Mouse (Mus musculus) CH12.LX (cell line): ENCODE data around the gene Vti1a. TPM values are rescaled to one million over a fixed set of nuclear protein-coding genes. Genes with fewer than 3 reads are reported as not detected.

Experiments used
- DNase-seq: peaks from one replicate; pipeline ENCODE4 v3.0.0-alpha.2; 2013; ENCODE audit errors: extremely low read depth
- H3K27ac ChIP-seq: 2 replicates; pipeline ENCODE4 v1.5.1; 2012; ENCODE audit warnings: low read depth, mild to moderate bottlenecking, control low read depth, moderate library complexity; ENCODE audit not compliant: insufficient read depth
- H3K27me3 ChIP-seq: replicated peaks from 2 replicates; pipeline ENCODE3; 2012; ENCODE audit warnings: inconsistent platforms
- H3K36me3 ChIP-seq, 2 experiments: replicated peaks in 1 of 2; 2 replicates each; pipeline versions ENCODE3 to v1.6.1; 2012; ENCODE audit warnings: inconsistent platforms in 1 of 2, low read length in 1 of 2, mild to moderate bottlenecking in 1 of 2, mixed read lengths in 1 of 2, moderate library complexity in 1 of 2; ENCODE audit not compliant: control insufficient read depth in 1 of 2, insufficient read depth in 1 of 2
- H3K4me1 ChIP-seq, 2 experiments: 2 replicates each; pipeline ENCODE4 v1.6.1; 2012; ENCODE audit warnings: inconsistent platforms in 1 of 2, moderate library complexity in 1 of 2; ENCODE audit not compliant: insufficient read depth in 2 of 2, control insufficient read depth in 1 of 2
- H3K4me2 ChIP-seq: 2 replicates; pipeline ENCODE4 v1.6.1; 2012; ENCODE audit warnings: low read depth, mild to moderate bottlenecking, control low read depth; ENCODE audit not compliant: poor library complexity, insufficient read depth, severe bottlenecking
- H3K4me3 ChIP-seq, 3 experiments: fragments of 150-350 bp in 1 of 3; sonication (generic) in 1 of 3; replicated peaks in 1 of 3; 2 replicates each; pipeline versions ENCODE3 to v1.5.1; 2011 to 2012; ENCODE audit warnings: low read depth in 2 of 3, low read length in 2 of 3, mild to moderate bottlenecking in 2 of 3, moderate library complexity in 2 of 3, control low read depth in 1 of 3, improper control_type of control experiment in 1 of 3, inconsistent platforms in 1 of 3, mixed read lengths in 1 of 3; ENCODE audit not compliant: poor library complexity in 1 of 3
- H3K79me2 ChIP-seq: replicated peaks from 2 replicates; pipeline ENCODE4 v1.6.1; 2012; ENCODE audit warnings: mild to moderate bottlenecking, moderate library complexity; ENCODE audit not compliant: control insufficient read depth, poor library complexity, insufficient read depth, severe bottlenecking; ENCODE audit errors: extremely low read depth
- H3K9ac ChIP-seq: 2 replicates; pipeline ENCODE4 v1.6.1; 2012; ENCODE audit warnings: low read depth, mild to moderate bottlenecking, control low read depth, moderate library complexity; ENCODE audit not compliant: insufficient read depth
- H3K9me3 ChIP-seq: replicated peaks from 2 replicates; pipeline ENCODE3; 2012; ENCODE audit warnings: low read length, inconsistent platforms, mixed read lengths
- CTCF ChIP-seq, 2 experiments: IDR thresholded peaks in 1 of 2; conservative IDR thresholded peaks in 1 of 2; 2 replicates each; pipeline ENCODE4 v1.5.1; 2011 to 2012; ENCODE audit warnings: low read depth in 2 of 2, low read length in 2 of 2, improper control_type of control experiment in 1 of 2, inconsistent platforms in 1 of 2, mild to moderate bottlenecking in 1 of 2, moderate library complexity in 1 of 2
- ELF1 ChIP-seq: IDR thresholded peaks from 2 replicates; pipeline ENCODE4 v1.6.1; 2014; ENCODE audit warnings: low read depth, mild to moderate bottlenecking, inconsistent platforms, low read length, improper control_type of control experiment
- ETS1 ChIP-seq: conservative IDR thresholded peaks from 2 replicates; pipeline ENCODE4 v1.6.1; 2012; ENCODE audit warnings: low read depth, mild to moderate bottlenecking, inconsistent platforms, low read length, improper control_type of control experiment, moderate library complexity
- GABPA ChIP-seq: IDR thresholded peaks from 2 replicates; pipeline ENCODE4 v1.6.1; 2012; ENCODE audit warnings: low read depth, low read length, improper control_type of control experiment, inconsistent platforms; ENCODE audit not compliant: insufficient replicate concordance
- IRF4 ChIP-seq: IDR thresholded peaks from 2 replicates; pipeline ENCODE4 v1.6.1; 2014; ENCODE audit warnings: low read depth, mild to moderate bottlenecking, inconsistent platforms, low read length, improper control_type of control experiment
- JUN ChIP-seq: IDR thresholded peaks from 2 replicates; pipeline ENCODE4 v1.6.1; 2011; ENCODE audit warnings: low read depth, mild to moderate bottlenecking, low read length, improper control_type of control experiment, moderate library complexity; ENCODE audit not compliant: insufficient read depth
- MAX ChIP-seq: IDR thresholded peaks from 2 replicates; pipeline ENCODE4 v1.6.1; 2011; ENCODE audit warnings: low read length, improper control_type of control experiment
- MEF2A ChIP-seq: IDR thresholded peaks from 2 replicates; pipeline ENCODE4 v1.6.1; 2014; ENCODE audit warnings: low read depth, mild to moderate bottlenecking, inconsistent platforms, low read length, improper control_type of control experiment, borderline replicate concordance
- MXI1 ChIP-seq: IDR thresholded peaks from 2 replicates; pipeline ENCODE4 v1.6.1; 2011; ENCODE audit warnings: mild to moderate bottlenecking, low read depth, low read length, improper control_type of control experiment
- NELFE ChIP-seq: IDR thresholded peaks from 2 replicates; pipeline ENCODE4 v1.6.1; 2011; ENCODE audit warnings: low read depth, low read length, improper control_type of control experiment
- PAX5 ChIP-seq: IDR thresholded peaks from 2 replicates; pipeline ENCODE4 v1.6.1; 2012; ENCODE audit warnings: low read length, inconsistent platforms, mixed read lengths
- POLR2A ChIP-seq: IDR thresholded peaks from 2 replicates; pipeline ENCODE4 v1.6.1; 2011; ENCODE audit warnings: low read depth, mild to moderate bottlenecking, improper control_type of control experiment, low read length
- POLR2AphosphoS2 ChIP-seq: IDR thresholded peaks from 2 replicates; pipeline ENCODE4 v1.6.1; 2011; ENCODE audit warnings: low read depth, low read length, improper control_type of control experiment
- RCOR1 ChIP-seq: conservative IDR thresholded peaks from 2 replicates; pipeline ENCODE4 v1.6.1; 2012; ENCODE audit warnings: low read depth, mild to moderate bottlenecking, inconsistent platforms, low read length, improper control_type of control experiment
- SIN3A ChIP-seq: IDR thresholded peaks from 2 replicates; pipeline ENCODE4 v1.6.1; 2012; ENCODE audit warnings: low read length, improper control_type of control experiment, inconsistent platforms
- SMC3 ChIP-seq: IDR thresholded peaks from 2 replicates; pipeline ENCODE4 v1.6.1; 2011; ENCODE audit warnings: low read depth, low read length, improper control_type of control experiment
- TBP ChIP-seq: conservative IDR thresholded peaks from 2 replicates; pipeline ENCODE4 v1.6.1; 2011; ENCODE audit warnings: low read depth, low read length, improper control_type of control experiment
- UBTF ChIP-seq: IDR thresholded peaks from 2 replicates; pipeline ENCODE4 v1.6.1; 2012; ENCODE audit warnings: low read depth, mild to moderate bottlenecking, inconsistent platforms, low read length, improper control_type of control experiment, moderate library complexity
- USF1 ChIP-seq: IDR thresholded peaks from 2 replicates; pipeline ENCODE4 v1.6.1; 2014; ENCODE audit warnings: low read depth, mild to moderate bottlenecking, inconsistent platforms, low read length, improper control_type of control experiment
- ZC3H11A ChIP-seq: IDR thresholded peaks from 2 replicates; pipeline ENCODE4 v1.6.1; 2012; ENCODE audit warnings: low read depth, mild to moderate bottlenecking, inconsistent platforms, low read length, improper control_type of control experiment
- ZKSCAN1 ChIP-seq: IDR thresholded peaks from 2 replicates; pipeline ENCODE4 v1.6.1; 2012; ENCODE audit warnings: low read depth, inconsistent platforms, low read length, improper control_type of control experiment, borderline replicate concordance
- dilution Hi-C: fragments of 300-500 bp; cut with MboI; formaldehyde crosslinking; loops from 2 replicates; pipeline ENCODE4 v1.14.3; 2020; ENCODE audit warnings: low sequenced_read_pairs; ENCODE audit not compliant: extremely low pct_unique_long_range_greater_than_20kb, extremely low pct_ligation_motif_present
- in situ Hi-C: fragments of 300-500 bp; cut with MboI; formaldehyde crosslinking; loops from 3 replicates; pipeline ENCODE4 v1.14.3; 2019; ENCODE audit warnings: low sequenced_read_pairs, low pct_ligation_motif_present, low pct_unique_long_range_greater_than_20kb, mixed read lengths
- polyA plus RNA-seq: library from polyadenylated mRNA; unstranded; fragments of >175 nt; gene quantifications from 2 replicates; pipeline ENCODE4 v1.2.1, GENCODE M21; 2012; ENCODE audit warnings: low read depth; ENCODE audit not compliant: insufficient read length
- total RNA-seq, 2 experiments: library from RNA; depleted of rRNA; stranded (reverse); fragments of 300-350 nt in 1 of 2; fragments of >200 nt in 1 of 2; gene quantifications; 2 replicates each; pipeline ENCODE4 v1.2.3; 2012 to 2014

Vti1a gene
- total and polyA plus RNA-seq, 3 experiments: 22.3 to 27.6 (median 23.5) TPM

- DNase-seq: no peak
- dilution Hi-C loops (no loop called here), in situ Hi-C loops (loop anchor here (25.0 kb wide), 1 partner anchor 911 kb away; no protein-coding TSS in a partner anchor)
- H3K4me3 ChIP-seq: no peak overlapping the region
- H3K4me1 ChIP-seq: no peaks in the 10 kb centered on the region
- no peak overlapping the region for H3K9ac ChIP-seq
- TF ChIP-seq CTCF (conservative IDR thresholded peaks at IDR 0.05 in 1 of 2, IDR thresholded peaks at IDR 0.05 in 1 of 2; ENCODE audit: low read depth in 2 of 2, low read length in 2 of 2): no peak
- no peak for TF ChIP-seq USF1
- TF ChIP-seq PAX5: no peak
- TF ChIP-seq NELFE: no peak
- no peak for TF ChIP-seq MXI1
- no peak for TF ChIP-seq UBTF
- TF ChIP-seq POLR2A: no peak
- TF ChIP-seq ELF1: no peak
- no peak for TF ChIP-seq SIN3A
- TF ChIP-seq ZKSCAN1: no peak
- no peak for TF ChIP-seq POLR2AphosphoS2
- no peak for TF ChIP-seq ETS1
- TF ChIP-seq JUN: no peak
- TF ChIP-seq SMC3: no peak
- peaks cover 10 to 62% of the 10 kb centered on the region in 2 experiments for H3K36me3 ChIP-seq
- no peaks in the 10 kb centered on the region for H3K9me3 ChIP-seq
- no peak overlapping the region for H3K27ac ChIP-seq
- H3K79me2 ChIP-seq: no peaks in the 10 kb centered on the region; the same call in 1 of the 2 replicates
- H3K27me3 ChIP-seq: no peaks in the 10 kb centered on the region
- H3K4me2 ChIP-seq: no peak overlapping the region
Measured at GRCm38 (mm10) chr19:55350673-55351378, 34.7 kb downstream of the Vti1a start.

GRCm38 (mm10) chr19:55362606-55363005 is 46.5 kb downstream of the Vti1a start:
- no peaks in the 10 kb centered on the region for H3K9me3 ChIP-seq
- in situ Hi-C loops (loop anchor here (25.0 kb wide), 1 partner anchor 900 kb away; no protein-coding TSS in a partner anchor), dilution Hi-C loops (no loop called here)
- DNase-seq: no peak
- no peak overlapping the region for H3K9ac ChIP-seq
- TF ChIP-seq SIN3A: no peak
- TF ChIP-seq GABPA: no peak
- TF ChIP-seq ZC3H11A: no peak
- no peak for TF ChIP-seq USF1
- no peak for TF ChIP-seq MAX
- TF ChIP-seq NELFE: no peak
- TF ChIP-seq MEF2A: no peak
- TF ChIP-seq RCOR1: no peak
- TF ChIP-seq IRF4: no peak
- TF ChIP-seq TBP: no peak
- no peak overlapping the region for H3K4me2 ChIP-seq
- no peaks in the 10 kb centered on the region; the same call in 1 of the 2 replicates for H3K79me2 ChIP-seq
- peaks cover 0 to 28% of the 10 kb centered on the region in 2 experiments for H3K36me3 ChIP-seq
- peaks cover 2 to 24% of the 10 kb centered on the region in 2 experiments; a peak in 3 of 4 replicates for H3K4me1 ChIP-seq
- no peaks in the 10 kb centered on the region for H3K27me3 ChIP-seq
- H3K4me3 ChIP-seq: no peak overlapping the region
- no peak overlapping the region for H3K27ac ChIP-seq
